Mouse (Mus musculus): ENCODE measurements at regions not wholly inside any gene's neighbourhood (a gene's known extent, or its start where the extent isn't known, plus 50 kb on each side); places are given as distances from the start of the nearest gene placed in this dataset.
A peak's percentile ranks its signal among the peaks of the same experiment; 100 is the strongest.

GRCm38 (mm10) chr17:15288640-15289039 is 88.0 kb downstream of the Dll1 start:
- no peak for ATAC-seq (ENCODE audit: insufficient read depth, low FRiP score)
- peaks cover 13% of the 10 kb centered on the region; the same call in 1 of the 2 replicates for H3K4me1 ChIP-seq (ENCODE audit: control insufficient read depth, insufficient read depth, low read length)
- no peaks in the 10 kb centered on the region for H3K9me3 ChIP-seq (replicated peaks; ENCODE audit: control insufficient read depth, low read length)
- 75% methylated on average over 8 of the region's 8 CpGs for WGBS
- no peak overlapping the region for H3K9ac ChIP-seq (ENCODE audit: low read length)
- H3K27ac ChIP-seq (ENCODE audit: low read length) = no peak overlapping the region
- H3K27me3 ChIP-seq (ENCODE audit: control insufficient read depth, insufficient read depth, low read length) = no peaks in the 10 kb centered on the region
- no peaks in the 10 kb centered on the region for H3K36me3 ChIP-seq (ENCODE audit: control insufficient read depth, insufficient read depth, low read length)
- no peak overlapping the region for H3K4me2 ChIP-seq (ENCODE audit: low read depth, low read length)
- H3K4me3 ChIP-seq (replicated peaks; ENCODE audit: low read length) = no peak overlapping the region

- H3K27me3 ChIP-seq (ENCODE audit: control insufficient read depth, insufficient read depth, low read length) = no peaks in the 10 kb centered on the region
- H3K36me3 ChIP-seq (ENCODE audit: control insufficient read depth, insufficient read depth, low read length) = no peaks in the 10 kb centered on the region
- no peak overlapping the region for H3K4me2 ChIP-seq (ENCODE audit: low read depth, low read length)
- H3K9ac ChIP-seq (ENCODE audit: low read length) = no peak overlapping the region
- WGBS = 88% methylated on average over 2 of the region's 2 CpGs
- H3K4me3 ChIP-seq (replicated peaks; ENCODE audit: low read length) = no peak overlapping the region
- H3K27ac ChIP-seq (ENCODE audit: low read length) = no peak overlapping the region
- peaks cover 13% of the 10 kb centered on the region; the same call in 1 of the 2 replicates for H3K4me1 ChIP-seq (ENCODE audit: control insufficient read depth, insufficient read depth, low read length)
- no peaks in the 10 kb centered on the region for H3K9me3 ChIP-seq (replicated peaks; ENCODE audit: control insufficient read depth, low read length)
- no peak for ATAC-seq (ENCODE audit: insufficient read depth, low FRiP score)
These were observed 90.1 kb downstream of the Dll1 start for GRCm38 (mm10) chr17:15286596-15286995.

GRCm38 (mm10) chr17:15285399-15286043 is 91.2 kb downstream of the Dll1 start:
- Histone ChIP-seq H3K36me3 (ENCODE audit: control insufficient read depth, insufficient read depth, low read length) (no peaks in the 10 kb centered on the region), H3K9me3 (replicated peaks; ENCODE audit: control insufficient read depth, low read length) (no peaks in the 10 kb centered on the region), H3K9ac (ENCODE audit: low read length) (no peak overlapping the region; the same call in 1 of the 2 replicates), H3K4me2 (ENCODE audit: low read depth, low read length) (no peak overlapping the region), H3K27ac (ENCODE audit: low read length) (peak overlapping the region; percentile 47; the same call in 1 of the 2 replicates), H3K4me1 (ENCODE audit: control insufficient read depth, insufficient read depth, low read length) (peaks cover 13% of the 10 kb centered on the region; the same call in 1 of the 2 replicates), H3K4me3 (replicated peaks; ENCODE audit: low read length) (no peak overlapping the region), H3K27me3 (ENCODE audit: control insufficient read depth, insufficient read depth, low read length) (no peaks in the 10 kb centered on the region)
- peak; percentile 85 for ATAC-seq (ENCODE audit: insufficient read depth, low FRiP score)
- WGBS = 45% methylated on average over 7 of the region's 7 CpGs

GRCm38 (mm10) chr17:15269905-15270304 is 106.8 kb downstream of the Dll1 start:
- Histone ChIP-seq H3K9ac (ENCODE audit: low read length) (no peak overlapping the region), H3K36me3 (ENCODE audit: control insufficient read depth, insufficient read depth, low read length) (no peaks in the 10 kb centered on the region), H3K4me2 (ENCODE audit: low read depth, low read length) (no peak overlapping the region), H3K4me3 (replicated peaks; ENCODE audit: low read length) (no peak overlapping the region), H3K27ac (ENCODE audit: low read length) (no peak overlapping the region), H3K4me1 (ENCODE audit: control insufficient read depth, insufficient read depth, low read length) (peaks cover 3% of the 10 kb centered on the region; the same call in 1 of the 2 replicates), H3K27me3 (ENCODE audit: control insufficient read depth, insufficient read depth, low read length) (no peaks in the 10 kb centered on the region), H3K9me3 (replicated peaks; ENCODE audit: control insufficient read depth, low read length) (no peaks in the 10 kb centered on the region)
- no peak for ATAC-seq (ENCODE audit: insufficient read depth, low FRiP score)
- 72% methylated on average over 6 of the region's 6 CpGs for WGBS

GRCm38 (mm10) chr17:15269056-15269612 is 107.5 kb downstream of the Dll1 start:
- no peaks in the 10 kb centered on the region for H3K36me3 ChIP-seq (ENCODE audit: control insufficient read depth, insufficient read depth, low read length)
- no peaks in the 10 kb centered on the region for H3K9me3 ChIP-seq (replicated peaks; ENCODE audit: control insufficient read depth, low read length)
- H3K4me2 ChIP-seq (ENCODE audit: low read depth, low read length) = no peak overlapping the region
- no peak overlapping the region for H3K9ac ChIP-seq (ENCODE audit: low read length)
- H3K4me1 ChIP-seq (ENCODE audit: control insufficient read depth, insufficient read depth, low read length) = peaks cover 3% of the 10 kb centered on the region; the same call in 1 of the 2 replicates
- no peaks in the 10 kb centered on the region for H3K27me3 ChIP-seq (ENCODE audit: control insufficient read depth, insufficient read depth, low read length)
- no peak overlapping the region for H3K4me3 ChIP-seq (replicated peaks; ENCODE audit: low read length)
- H3K27ac ChIP-seq (ENCODE audit: low read length) = no peak overlapping the region
- 65% methylated on average over 8 of the region's 8 CpGs for WGBS
- no peak for ATAC-seq (ENCODE audit: insufficient read depth, low FRiP score)

- ATAC-seq (ENCODE audit: insufficient read depth, low FRiP score) = no peak
- WGBS = 60% methylated on average over 7 of the region's 7 CpGs
- peaks cover 3% of the 10 kb centered on the region; the same call in 1 of the 2 replicates for H3K4me1 ChIP-seq (ENCODE audit: control insufficient read depth, insufficient read depth, low read length)
- no peaks in the 10 kb centered on the region for H3K36me3 ChIP-seq (ENCODE audit: control insufficient read depth, insufficient read depth, low read length)
- H3K9me3 ChIP-seq (replicated peaks; ENCODE audit: control insufficient read depth, low read length) = no peaks in the 10 kb centered on the region
- no peaks in the 10 kb centered on the region for H3K27me3 ChIP-seq (ENCODE audit: control insufficient read depth, insufficient read depth, low read length)
- H3K4me2 ChIP-seq (ENCODE audit: low read depth, low read length) = no peak overlapping the region
- no peak overlapping the region for H3K27ac ChIP-seq (ENCODE audit: low read length)
- no peak overlapping the region for H3K4me3 ChIP-seq (replicated peaks; ENCODE audit: low read length)
- H3K9ac ChIP-seq (ENCODE audit: low read length) = no peak overlapping the region
These were observed 109.0 kb downstream of the Dll1 start for GRCm38 (mm10) chr17:15267721-15268120.

GRCm38 (mm10) chr17:15259427-15260101 is 117.1 kb downstream of the Dll1 start:
- ATAC-seq (ENCODE audit: insufficient read depth, low FRiP score) = no peak
- no peaks in the 10 kb centered on the region for H3K4me1 ChIP-seq (ENCODE audit: control insufficient read depth, insufficient read depth, low read length)
- H3K27me3 ChIP-seq (ENCODE audit: control insufficient read depth, insufficient read depth, low read length) = no peaks in the 10 kb centered on the region
- no peak overlapping the region for H3K4me3 ChIP-seq (replicated peaks; ENCODE audit: low read length)
- H3K9me3 ChIP-seq (replicated peaks; ENCODE audit: control insufficient read depth, low read length) = no peaks in the 10 kb centered on the region
- no peak overlapping the region for H3K9ac ChIP-seq (ENCODE audit: low read length)
- H3K36me3 ChIP-seq (ENCODE audit: control insufficient read depth, insufficient read depth, low read length) = no peaks in the 10 kb centered on the region
- WGBS = 64% methylated on average over 11 of the region's 11 CpGs
- H3K27ac ChIP-seq (ENCODE audit: low read length) = no peak overlapping the region
- no peak overlapping the region for H3K4me2 ChIP-seq (ENCODE audit: low read depth, low read length)

GRCm38 (mm10) chr17:15255874-15256273 is 120.8 kb downstream of the Dll1 start:
- Histone ChIP-seq H3K4me1 (ENCODE audit: control insufficient read depth, insufficient read depth, low read length) (no peaks in the 10 kb centered on the region), H3K9ac (ENCODE audit: low read length) (no peak overlapping the region), H3K36me3 (ENCODE audit: control insufficient read depth, insufficient read depth, low read length) (no peaks in the 10 kb centered on the region), H3K9me3 (replicated peaks; ENCODE audit: control insufficient read depth, low read length) (no peaks in the 10 kb centered on the region), H3K27me3 (ENCODE audit: control insufficient read depth, insufficient read depth, low read length) (no peaks in the 10 kb centered on the region), H3K4me3 (replicated peaks; ENCODE audit: low read length) (no peak overlapping the region), H3K4me2 (ENCODE audit: low read depth, low read length) (no peak overlapping the region), H3K27ac (ENCODE audit: low read length) (no peak overlapping the region)
- no peak for ATAC-seq (ENCODE audit: insufficient read depth, low FRiP score)
- WGBS = 79% methylated on average over 2 of the region's 2 CpGs

- no peak for ATAC-seq (ENCODE audit: insufficient read depth, low FRiP score)
- H3K9ac ChIP-seq (ENCODE audit: low read length) = no peak overlapping the region
- no peak overlapping the region for H3K4me3 ChIP-seq (replicated peaks; ENCODE audit: low read length)
- WGBS = 88% methylated on average over 4 of the region's 4 CpGs
- H3K4me1 ChIP-seq (ENCODE audit: control insufficient read depth, insufficient read depth, low read length) = no peaks in the 10 kb centered on the region
- H3K9me3 ChIP-seq (replicated peaks; ENCODE audit: control insufficient read depth, low read length) = no peaks in the 10 kb centered on the region
- no peaks in the 10 kb centered on the region for H3K27me3 ChIP-seq (ENCODE audit: control insufficient read depth, insufficient read depth, low read length)
- H3K36me3 ChIP-seq (ENCODE audit: control insufficient read depth, insufficient read depth, low read length) = no peaks in the 10 kb centered on the region
- H3K4me2 ChIP-seq (ENCODE audit: low read depth, low read length) = no peak overlapping the region
- H3K27ac ChIP-seq (ENCODE audit: low read length) = no peak overlapping the region
These were observed 122.9 kb downstream of the Dll1 start for GRCm38 (mm10) chr17:15253785-15254184.

Measured in stomach, embryonic 16.5 days (tissue).